Mouse (Mus musculus) ovary, adult 18-20 months (tissue): ENCODE data around the gene Slc17a6.

Experiments
- DNase-seq: peaks from one replicate; pipeline ENCODE4 v3.0.0; 2022; ENCODE audit warnings: low spot score, mixed read lengths

Gene Slc17a6

GRCm38 (mm10) chr7:51621694-51622145 lies at the start of gene Slc17a6:
Slc17a6 (plus strand) TSS chr7:51622006.
- peak; percentile 6 for DNase-seq

- no peak for DNase-seq
Observed at GRCm38 (mm10) chr7:51600021-51600420, 21.8 kb upstream of the Slc17a6 start.

- DNase-seq = no peak
Observed at GRCm38 (mm10) chr7:51603741-51604140, 18.1 kb upstream of the Slc17a6 start.

- no peak for DNase-seq
Observed at GRCm38 (mm10) chr7:51614404-51614803, 7.4 kb upstream of the Slc17a6 start.

- no peak for DNase-seq
Observed at GRCm38 (mm10) chr7:51617941-51618340, 3.9 kb upstream of the Slc17a6 start.

GRCm38 (mm10) chr7:51618412-51618811 lies 3.4 kb upstream of the Slc17a6 start:
- no peak for DNase-seq

GRCm38 (mm10) chr7:51619977-51620376 lies 1.8 kb upstream of the Slc17a6 start:
- DNase-seq = no peak

- DNase-seq = no peak
Observed at GRCm38 (mm10) chr7:51622196-51622595, 390 bp downstream of the Slc17a6 start.

GRCm38 (mm10) chr7:51622666-51623065 lies 860 bp downstream of the Slc17a6 start:
- DNase-seq = no peak

GRCm38 (mm10) chr7:51624336-51624897 lies 2.6 kb downstream of the Slc17a6 start:
- DNase-seq = no peak

- no peak for DNase-seq
Observed at GRCm38 (mm10) chr7:51625161-51625560, 3.4 kb downstream of the Slc17a6 start.

- no peak for DNase-seq
Observed at GRCm38 (mm10) chr7:51625591-51626255, 3.9 kb downstream of the Slc17a6 start.

- no peak for DNase-seq
Observed at GRCm38 (mm10) chr7:51626451-51627000, 4.7 kb downstream of the Slc17a6 start.

GRCm38 (mm10) chr7:51627001-51627631 lies 5.3 kb downstream of the Slc17a6 start:
- DNase-seq = no peak

- no peak for DNase-seq
Observed at GRCm38 (mm10) chr7:51627666-51628065, 5.9 kb downstream of the Slc17a6 start.

- DNase-seq = no peak
Observed at GRCm38 (mm10) chr7:51628349-51628748, 6.5 kb downstream of the Slc17a6 start.

GRCm38 (mm10) chr7:51629206-51629605 lies 7.4 kb downstream of the Slc17a6 start:
- DNase-seq = no peak

GRCm38 (mm10) chr7:51631171-51631570 lies 9.4 kb downstream of the Slc17a6 start:
- no peak for DNase-seq

GRCm38 (mm10) chr7:51632543-51633229 lies 10.9 kb downstream of the Slc17a6 start:
- no peak for DNase-seq

GRCm38 (mm10) chr7:51633230-51633844 lies 11.5 kb downstream of the Slc17a6 start:
- DNase-seq = no peak

- no peak for DNase-seq
Observed at GRCm38 (mm10) chr7:51657152-51657551, 35.3 kb downstream of the Slc17a6 start.

GRCm38 (mm10) chr7:51662441-51662840 lies 40.6 kb downstream of the Slc17a6 start:
- DNase-seq = no peak
